Mouse (Mus musculus): ENCODE measurements around the gene Man1c1.

GRCm38 (mm10) chr4:134549899-134550298, 154.2 kb downstream of the Man1c1 start:
- no peak for TF ChIP-seq CTCF (IDR thresholded peaks at IDR 0.05; ENCODE audit: low read depth, low read length)
- no peak for TF ChIP-seq GATA1 (IDR thresholded peaks at IDR 0.05; ENCODE audit: borderline replicate concordance, low read length)
- TF ChIP-seq POLR2AphosphoS5 (IDR thresholded peaks at IDR 0.05; ENCODE audit: insufficient replicate concordance, low read depth, low read length), result no peak
- TF ChIP-seq GATA2 (IDR thresholded peaks at IDR 0.05; ENCODE audit: borderline replicate concordance, low read depth, low read length), result no peak
- no peak for TF ChIP-seq TAL1 (conservative IDR thresholded peaks at IDR 0.05; ENCODE audit: low read depth, low read length)

Measured in G1E (cell line).